Mouse (Mus musculus) MEL (cell line): ENCODE results near the gene Olfr18. TPM values are rescaled to one million over a fixed set of nuclear protein-coding genes. Genes with fewer than 3 reads are reported as not detected.

Experiments used
- DNase-seq: peaks from one replicate; pipeline ENCODE4 v3.0.0; 2011; ENCODE audit warnings: low read depth, low spot score
- H3K27ac ChIP-seq: 2 replicates; pipeline ENCODE4 v1.5.1; 2012; ENCODE audit warnings: low read depth, mild to moderate bottlenecking, control low read depth, low read length, moderate library complexity; ENCODE audit not compliant: control insufficient read depth
- H3K27me3 ChIP-seq, 2 experiments: fragments of 150-350 bp in 1 of 2; sonication (generic) in 1 of 2; 2 replicates each; pipeline ENCODE4 v1.6.1; 2012; ENCODE audit warnings: low read length in 2 of 2, mild to moderate bottlenecking in 2 of 2, improper control_type of control experiment in 1 of 2, moderate library complexity in 1 of 2; ENCODE audit not compliant: insufficient read depth in 2 of 2, control insufficient read depth in 1 of 2
- H3K36me3 ChIP-seq, 2 experiments: 2 replicates each; pipeline ENCODE4 v1.6.1; 2012 to 2014; ENCODE audit warnings: low read length in 2 of 2, improper control_type of control experiment in 1 of 2, inconsistent platforms in 1 of 2, mild to moderate bottlenecking in 1 of 2; ENCODE audit not compliant: insufficient read depth in 2 of 2, control insufficient read depth in 1 of 2
- H3K4me1 ChIP-seq, 2 experiments: fragments of 150-350 bp in 1 of 2; sonication (generic) in 1 of 2; 2 replicates each; pipeline ENCODE4 v1.6.1; 2012; ENCODE audit warnings: low read length in 2 of 2, improper control_type of control experiment in 1 of 2, mild to moderate bottlenecking in 1 of 2; ENCODE audit not compliant: insufficient read depth in 2 of 2, control insufficient read depth in 1 of 2
- H3K4me3 ChIP-seq, 2 experiments: fragments of 150-350 bp in 1 of 2; sonication (generic) in 1 of 2; 2 replicates each; pipeline ENCODE4 v1.5.1; 2012; ENCODE audit warnings: low read depth in 2 of 2, low read length in 2 of 2, mild to moderate bottlenecking in 2 of 2, moderate library complexity in 2 of 2, control low read depth in 1 of 2, improper control_type of control experiment in 1 of 2; ENCODE audit not compliant: control insufficient read depth in 1 of 2, insufficient read depth in 1 of 2
- H3K79me2 ChIP-seq: 2 replicates; pipeline ENCODE4 v1.6.1; 2012; ENCODE audit warnings: mild to moderate bottlenecking, low read length, moderate library complexity; ENCODE audit not compliant: control insufficient read depth, poor library complexity, insufficient read depth
- H3K9ac ChIP-seq: 2 replicates; pipeline ENCODE4 v1.6.1; 2012; ENCODE audit warnings: low read depth, mild to moderate bottlenecking, control low read depth, low read length, moderate library complexity; ENCODE audit not compliant: control insufficient read depth, poor library complexity, severe bottlenecking
- H3K9me3 ChIP-seq: fragments of 150-350 bp; sonication (generic); replicated peaks from 2 replicates; pipeline ENCODE4 v1.6.1; 2012; ENCODE audit warnings: mild to moderate bottlenecking, low read length, improper control_type of control experiment, moderate library complexity; ENCODE audit not compliant: insufficient read depth
- BHLHE40 ChIP-seq: IDR thresholded peaks from 2 replicates; pipeline ENCODE4 v1.6.1; 2012; ENCODE audit warnings: low read depth, mild to moderate bottlenecking, inconsistent platforms, low read length, improper control_type of control experiment, borderline replicate concordance
- CHD1 ChIP-seq: IDR thresholded peaks from 2 replicates; pipeline ENCODE4 v1.6.1; 2012; ENCODE audit warnings: low read depth, mild to moderate bottlenecking, inconsistent platforms, low read length, improper control_type of control experiment
- CTCF ChIP-seq, 3 experiments: IDR thresholded peaks in 2 of 3; conservative IDR thresholded peaks in 1 of 3; 2 replicates each; pipeline ENCODE4 v1.5.1; 2011 to 2012; ENCODE audit warnings: low read length in 3 of 3, low read depth in 2 of 3, mild to moderate bottlenecking in 2 of 3, improper control_type of control experiment in 1 of 3, inconsistent platforms in 1 of 3, mixed read lengths in 1 of 3, moderate library complexity in 1 of 3; ENCODE audit not compliant: control insufficient read depth in 1 of 3, insufficient read depth in 1 of 3, poor library complexity in 1 of 3, severe bottlenecking in 1 of 3
- ELF1 ChIP-seq: IDR thresholded peaks from 2 replicates; pipeline ENCODE4 v1.6.1; 2014; ENCODE audit warnings: low read depth, mild to moderate bottlenecking, inconsistent platforms, low read length, improper control_type of control experiment, moderate library complexity
- GABPA ChIP-seq: IDR thresholded peaks from 2 replicates; pipeline ENCODE4 v1.6.1; 2012; ENCODE audit warnings: low read depth, mild to moderate bottlenecking, inconsistent platforms, low read length, improper control_type of control experiment, moderate library complexity
- POLR2AphosphoS5 ChIP-seq: IDR thresholded peaks from 2 replicates; pipeline ENCODE4 v1.6.1; 2012; ENCODE audit warnings: low read depth, borderline replicate concordance, mild to moderate bottlenecking, inconsistent platforms, low read length, moderate library complexity, mixed read lengths
- TAL1 ChIP-seq: IDR thresholded peaks from 2 replicates; pipeline ENCODE4 v1.6.1; 2012; ENCODE audit warnings: mild to moderate bottlenecking, inconsistent platforms, low read length, moderate library complexity, mixed read lengths
- UBTF ChIP-seq: IDR thresholded peaks from 2 replicates; pipeline ENCODE4 v1.6.1; 2012; ENCODE audit warnings: low read depth, mild to moderate bottlenecking, inconsistent platforms, low read length, improper control_type of control experiment, moderate library complexity, borderline replicate concordance; ENCODE audit not compliant: insufficient read depth
- USF1 ChIP-seq: IDR thresholded peaks from 2 replicates; pipeline ENCODE4 v1.6.1; 2014; ENCODE audit warnings: low read depth, mild to moderate bottlenecking, inconsistent platforms, low read length, improper control_type of control experiment, moderate library complexity
- polyA plus RNA-seq, 2 experiments: library from polyadenylated mRNA; stranded (reverse) in 1 of 2; unstranded in 1 of 2; fragments of >175 nt in 1 of 2; fragments of >200 nt in 1 of 2; gene quantifications; 2 replicates each; pipeline versions ENCODE4 v1.2.1 to v1.2.4; 2012; ENCODE audit warnings: low replicate concordance in 2 of 2, low read depth in 1 of 2; ENCODE audit not compliant: insufficient read length in 2 of 2, insufficient read depth in 1 of 2, missing spikeins in 1 of 2
- total RNA-seq: library from RNA; depleted of rRNA; stranded (reverse); fragments of 300-350 nt; gene quantifications from 2 replicates; pipeline ENCODE4 v1.2.3, GENCODE M21; 2012

Gene Olfr18
- total and polyA plus RNA-seq, 3 experiments, result not detected

GRCm38 (mm10) chr9:20374712-20375111 lies 38.8 kb upstream of the Olfr18 start:
- Histone ChIP-seq H3K27ac (no peak overlapping the region), H3K4me1 (no peaks in the 10 kb centered on the region), H3K27me3 (no peaks in the 10 kb centered on the region), H3K36me3 (no peaks in the 10 kb centered on the region), H3K9me3 (no peaks in the 10 kb centered on the region), H3K79me2 (no peaks in the 10 kb centered on the region; the same call in 1 of the 2 replicates), H3K4me3 (no peak overlapping the region), H3K9ac (no peak overlapping the region)
- no peak for TF ChIP-seq USF1
- peak in 1 of 3 experiments; percentile 66; a peak in 2 of 6 replicates for TF ChIP-seq CTCF (IDR thresholded peaks at IDR 0.05 in 2 of 3, conservative IDR thresholded peaks at IDR 0.05 in 1 of 3; ENCODE audit: control insufficient read depth in 1 of 3, insufficient read depth in 1 of 3, low read depth in 2 of 3, low read length in 3 of 3, poor library complexity in 1 of 3, severe bottlenecking in 1 of 3)
- peak; percentile 45 for DNase-seq

- Histone ChIP-seq H3K9me3 (no peaks in the 10 kb centered on the region), H3K27me3 (no peaks in the 10 kb centered on the region), H3K36me3 (no peaks in the 10 kb centered on the region), H3K4me1 (no peaks in the 10 kb centered on the region), H3K4me3 (no peak overlapping the region)
- DNase-seq, result no peak
- no peak for TF ChIP-seq CHD1
- TF ChIP-seq, all 39 proteins: peak for 0
- Histone ChIP-seq H3K9ac (no peak overlapping the region), H3K27ac (no peak overlapping the region), H3K79me2 (no peaks in the 10 kb centered on the region)
Observed at GRCm38 (mm10) chr9:20367311-20367710, 31.4 kb upstream of the Olfr18 start.

GRCm38 (mm10) chr9:20348501-20348900 lies 12.6 kb upstream of the Olfr18 start:
- Histone ChIP-seq H3K4me3 (no peak overlapping the region), H3K27ac (no peak overlapping the region), H3K79me2 (no peaks in the 10 kb centered on the region), H3K4me1 (no peaks in the 10 kb centered on the region), H3K36me3 (peaks cover 0 to 5% of the 10 kb centered on the region in 2 experiments; a peak in 2 of 4 replicates), H3K27me3 (no peaks in the 10 kb centered on the region), H3K9me3 (no peaks in the 10 kb centered on the region), H3K9ac (no peak overlapping the region)
- no peak for DNase-seq
- TF ChIP-seq TAL1, result no peak
- no peak for TF ChIP-seq ELF1
- no peak for TF ChIP-seq BHLHE40
- TF ChIP-seq CTCF (IDR thresholded peaks at IDR 0.05 in 2 of 3, conservative IDR thresholded peaks at IDR 0.05 in 1 of 3; ENCODE audit: control insufficient read depth in 1 of 3, insufficient read depth in 1 of 3, low read depth in 2 of 3, low read length in 3 of 3, poor library complexity in 1 of 3, severe bottlenecking in 1 of 3), result no peak
- TF ChIP-seq GABPA, result no peak
- no peak for TF ChIP-seq POLR2AphosphoS5
- TF ChIP-seq UBTF, result no peak
